Mouse (Mus musculus): Measurements from ENCODE around the gene Stx5a. TPM values are rescaled to one million over a fixed set of nuclear protein-coding genes. Genes with fewer than 3 reads are reported as not detected.

The Stx5a gene
- polyA plus RNA-seq, 1 experiment from 2014 or later = 136 TPM

DNA sequence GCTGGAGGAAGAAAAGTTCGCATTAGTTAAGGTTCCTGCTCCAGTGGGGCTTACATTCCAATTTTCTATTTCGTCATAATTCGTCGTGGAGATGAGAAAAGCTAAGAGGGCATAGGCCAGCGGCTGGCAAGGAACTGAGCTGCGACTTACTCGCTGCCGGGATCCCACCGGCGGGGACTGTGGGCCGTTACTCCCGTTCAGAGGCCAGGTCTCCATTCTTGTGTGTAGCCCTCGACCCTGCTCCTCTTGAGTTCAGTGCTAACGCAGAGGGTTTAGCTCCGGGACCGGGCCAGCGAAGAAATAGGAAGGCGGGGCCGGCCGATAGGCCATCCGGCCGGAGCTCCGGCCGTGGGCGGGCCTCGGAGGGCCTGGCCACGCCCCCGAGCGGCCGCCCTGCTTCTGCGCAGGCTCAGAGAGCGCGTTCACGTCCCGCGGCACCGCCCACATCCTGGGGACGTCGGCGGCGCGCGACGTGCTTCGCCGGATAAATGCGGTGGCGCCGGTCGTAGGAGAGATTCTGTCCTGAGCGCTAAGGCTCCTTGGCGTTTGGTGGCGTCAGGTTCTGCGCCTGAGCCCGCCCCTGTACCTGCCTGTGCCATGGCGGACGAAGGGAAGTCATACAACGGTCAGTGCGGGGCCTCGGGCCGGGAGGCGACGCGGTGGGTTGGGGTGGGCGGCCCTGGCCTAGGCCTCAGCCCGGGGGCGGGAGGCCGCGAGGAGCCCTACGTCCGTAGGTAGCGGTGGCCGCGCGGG lies 15.6 kb downstream of the Stx5a start, which contains the start of gene Nxf1:
TSS of gene Nxf1 (plus strand) at position 439 of the 753 bp plus-strand sequence.
- peak within 1 kb of the TSS; percentile 88 for H3K4me3 ChIP-seq (replicated peaks; ENCODE audit: low read length)
- H3K4me1 ChIP-seq (replicated peaks; ENCODE audit: control insufficient read depth, insufficient read depth, low read length) = peaks cover 24% of the 10 kb centered on the region
- under 1% methylated on average over 72 of the region's 75 CpGs for WGBS
- H3K27ac ChIP-seq (ENCODE audit: low read length) = peak within 1 kb of the TSS; percentile 86
- H3K9me3 ChIP-seq (ENCODE audit: control insufficient read depth, low read length) = no peaks in the 10 kb centered on the region
- no peaks in the 10 kb centered on the region for H3K27me3 ChIP-seq (replicated peaks; ENCODE audit: control insufficient read depth, insufficient read depth, low read length)
- H3K9ac ChIP-seq (replicated peaks; ENCODE audit: low read depth, low read length) = peak within 1 kb of the TSS; percentile 82
- peaks cover 13% of the 10 kb centered on the region; the same call in 1 of the 2 replicates for H3K36me3 ChIP-seq (ENCODE audit: control insufficient read depth, insufficient read depth)
- H3K4me2 ChIP-seq (ENCODE audit: low read length) = peak within 1 kb of the TSS; percentile 87
- ATAC-seq = peak; percentile 96

DNA sequence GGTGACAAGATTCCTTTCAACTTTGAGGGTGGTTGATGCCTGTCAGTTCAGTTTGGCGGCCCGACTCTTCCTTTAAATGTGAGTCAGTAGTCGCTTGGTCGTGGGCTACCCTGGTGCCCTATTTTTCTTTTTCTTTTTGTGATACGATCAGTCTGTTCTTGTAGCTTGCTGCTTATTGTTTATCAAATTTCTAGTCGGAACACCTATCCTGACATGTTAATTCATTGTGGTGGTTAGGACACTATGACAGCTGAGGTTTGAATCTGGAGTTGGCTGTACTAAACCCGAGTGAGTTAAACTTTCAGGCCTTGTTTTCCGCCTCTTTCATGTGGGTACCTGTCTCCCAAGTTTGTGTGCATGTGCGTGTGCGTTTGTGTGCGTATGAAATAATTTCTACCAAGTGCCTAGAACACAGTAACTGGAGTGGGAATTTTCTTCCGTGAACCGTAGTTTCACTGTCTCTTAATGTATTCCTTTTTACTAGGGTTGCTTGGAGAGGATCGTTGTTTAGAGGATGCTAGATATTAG lies 16.3 kb downstream of the Stx5a start:
- peak overlapping the region; percentile 88 for H3K4me3 ChIP-seq (replicated peaks; ENCODE audit: low read length)
- ATAC-seq = no peak; the same call in 1 of the 2 replicates
- H3K27me3 ChIP-seq (replicated peaks; ENCODE audit: control insufficient read depth, insufficient read depth, low read length) = no peaks in the 10 kb centered on the region
- peaks cover 24% of the 10 kb centered on the region for H3K4me1 ChIP-seq (replicated peaks; ENCODE audit: control insufficient read depth, insufficient read depth, low read length)
- 2% methylated on average over 14 of the region's 14 CpGs for WGBS
- H3K36me3 ChIP-seq (ENCODE audit: control insufficient read depth, insufficient read depth) = peaks cover 15% of the 10 kb centered on the region
- peak overlapping the region; percentile 87 for H3K4me2 ChIP-seq (ENCODE audit: low read length)
- H3K27ac ChIP-seq (ENCODE audit: low read length) = peak overlapping the region; percentile 86
- H3K9ac ChIP-seq (replicated peaks; ENCODE audit: low read depth, low read length) = peak overlapping the region; percentile 82
- H3K9me3 ChIP-seq (ENCODE audit: control insufficient read depth, low read length) = no peaks in the 10 kb centered on the region

- no peak overlapping the region for H3K9ac ChIP-seq (replicated peaks; ENCODE audit: low read depth, low read length)
- no peak for ATAC-seq
- no peak overlapping the region for H3K4me2 ChIP-seq (ENCODE audit: low read length)
- H3K36me3 ChIP-seq (ENCODE audit: control insufficient read depth, insufficient read depth) = peaks cover 21% of the 10 kb centered on the region
- no peaks in the 10 kb centered on the region for H3K9me3 ChIP-seq (ENCODE audit: control insufficient read depth, low read length)
- 95% methylated on average over 2 of the region's 2 CpGs for WGBS
- H3K4me1 ChIP-seq (replicated peaks; ENCODE audit: control insufficient read depth, insufficient read depth, low read length) = peaks cover 24% of the 10 kb centered on the region
- no peaks in the 10 kb centered on the region for H3K27me3 ChIP-seq (replicated peaks; ENCODE audit: control insufficient read depth, insufficient read depth, low read length)
- no peak overlapping the region for H3K27ac ChIP-seq (ENCODE audit: low read length)
- no peak overlapping the region for H3K4me3 ChIP-seq (replicated peaks; ENCODE audit: low read length)
These were observed 17.7 kb downstream of the Stx5a start for GRCm38 (mm10) chr19:8758899-8759298.

- Histone ChIP-seq H3K27ac (ENCODE audit: low read length) (no peak overlapping the region), H3K4me2 (ENCODE audit: low read length) (no peak overlapping the region), H3K9me3 (ENCODE audit: control insufficient read depth, low read length) (no peaks in the 10 kb centered on the region), H3K9ac (replicated peaks; ENCODE audit: low read depth, low read length) (no peak overlapping the region), H3K36me3 (ENCODE audit: control insufficient read depth, insufficient read depth) (peaks cover 34% of the 10 kb centered on the region), H3K4me3 (replicated peaks; ENCODE audit: low read length) (no peak overlapping the region), H3K4me1 (replicated peaks; ENCODE audit: control insufficient read depth, insufficient read depth, low read length) (peaks cover 19% of the 10 kb centered on the region), H3K27me3 (replicated peaks; ENCODE audit: control insufficient read depth, insufficient read depth, low read length) (no peaks in the 10 kb centered on the region)
- ATAC-seq = no peak
- WGBS = 89% methylated on average over 2 of the region's 2 CpGs
These were observed 19.5 kb downstream of the Stx5a start for GRCm38 (mm10) chr19:8760757-8761156.

DNA sequence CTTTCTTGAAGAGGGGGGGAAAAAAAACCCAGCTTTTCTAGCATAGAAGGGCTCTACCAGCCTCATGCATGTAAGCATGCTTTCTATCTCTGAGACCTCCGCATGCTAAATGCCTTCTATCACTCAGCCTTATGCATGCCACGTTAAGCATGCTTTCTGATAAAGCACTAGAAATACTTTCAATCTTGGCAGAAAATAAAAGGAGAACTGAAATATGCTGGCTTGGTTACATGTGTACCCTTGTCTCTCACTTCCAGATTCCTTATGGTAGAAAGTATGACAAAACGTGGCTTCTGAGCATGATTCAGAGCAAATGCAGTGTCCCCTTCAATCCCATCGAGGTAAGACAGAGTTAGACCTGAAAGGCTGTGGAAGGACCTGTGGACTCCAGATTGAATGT lies 22.1 kb downstream of the Stx5a start:
- Histone ChIP-seq H3K4me1 (replicated peaks; ENCODE audit: control insufficient read depth, insufficient read depth, low read length) (peaks cover 8% of the 10 kb centered on the region), H3K27me3 (replicated peaks; ENCODE audit: control insufficient read depth, insufficient read depth, low read length) (no peaks in the 10 kb centered on the region), H3K36me3 (ENCODE audit: control insufficient read depth, insufficient read depth) (peaks cover 57% of the 10 kb centered on the region), H3K9me3 (ENCODE audit: control insufficient read depth, low read length) (no peaks in the 10 kb centered on the region), H3K4me2 (ENCODE audit: low read length) (no peak overlapping the region), H3K4me3 (replicated peaks; ENCODE audit: low read length) (no peak overlapping the region), H3K27ac (ENCODE audit: low read length) (no peak overlapping the region), H3K9ac (replicated peaks; ENCODE audit: low read depth, low read length) (no peak overlapping the region)
- no peak for ATAC-seq
- 94% methylated on average over 4 of the region's 4 CpGs for WGBS

DNA sequence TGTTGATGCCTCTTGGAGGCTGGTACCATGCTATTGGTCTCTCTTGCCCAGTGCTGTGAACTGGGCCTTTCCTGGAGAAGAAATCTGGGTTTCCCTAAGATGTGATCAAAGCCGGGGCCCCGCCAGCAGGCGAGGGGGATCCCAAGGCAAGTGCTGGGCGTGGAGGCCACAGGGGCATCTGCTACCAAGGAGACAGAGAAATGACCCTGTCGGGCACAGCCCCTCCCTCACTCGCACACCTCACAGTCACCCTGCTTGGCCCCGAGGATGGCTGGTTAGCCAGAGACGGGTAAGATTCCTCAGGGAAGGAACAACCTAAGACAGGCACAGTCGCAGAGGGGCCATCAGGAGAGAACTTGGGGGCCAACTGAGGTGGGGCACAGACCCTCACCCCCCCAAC lies 24.3 kb downstream of the Stx5a start:
- peaks cover 2% of the 10 kb centered on the region for H3K4me1 ChIP-seq (replicated peaks; ENCODE audit: control insufficient read depth, insufficient read depth, low read length)
- no peak overlapping the region for H3K4me2 ChIP-seq (ENCODE audit: low read length)
- peaks cover 71% of the 10 kb centered on the region for H3K36me3 ChIP-seq (ENCODE audit: control insufficient read depth, insufficient read depth)
- no peaks in the 10 kb centered on the region for H3K27me3 ChIP-seq (replicated peaks; ENCODE audit: control insufficient read depth, insufficient read depth, low read length)
- no peak for ATAC-seq
- H3K4me3 ChIP-seq (replicated peaks; ENCODE audit: low read length) = no peak overlapping the region
- no peak overlapping the region for H3K27ac ChIP-seq (ENCODE audit: low read length)
- 98% methylated on average over 9 of the region's 9 CpGs for WGBS
- no peaks in the 10 kb centered on the region for H3K9me3 ChIP-seq (ENCODE audit: control insufficient read depth, low read length)
- H3K9ac ChIP-seq (replicated peaks; ENCODE audit: low read depth, low read length) = no peak overlapping the region

GRCm38 (mm10) chr19:8770567-8771270 lies 29.5 kb downstream of the Stx5a start, which contains the start of gene Tmem223:
Gene Tmem223, plus strand, starts transcription at chr19:8770996.
- H3K4me3 ChIP-seq (replicated peaks; ENCODE audit: low read length) = peak within 1 kb of the TSS; percentile 78
- WGBS = 17% methylated on average over 29 of the region's 29 CpGs
- ATAC-seq = peak; percentile 41
- peak within 1 kb of the TSS; percentile 90 for H3K27ac ChIP-seq (ENCODE audit: low read length)
- peaks cover 33% of the 10 kb centered on the region for H3K4me1 ChIP-seq (replicated peaks; ENCODE audit: control insufficient read depth, insufficient read depth, low read length)
- no peaks in the 10 kb centered on the region for H3K27me3 ChIP-seq (replicated peaks; ENCODE audit: control insufficient read depth, insufficient read depth, low read length)
- H3K9me3 ChIP-seq (ENCODE audit: control insufficient read depth, low read length) = no peaks in the 10 kb centered on the region
- peak within 1 kb of the TSS; percentile 88 for H3K9ac ChIP-seq (replicated peaks; ENCODE audit: low read depth, low read length)
- H3K36me3 ChIP-seq (ENCODE audit: control insufficient read depth, insufficient read depth) = peaks cover 44% of the 10 kb centered on the region
- peak within 1 kb of the TSS; percentile 55 for H3K4me2 ChIP-seq (ENCODE audit: low read length)

DNA sequence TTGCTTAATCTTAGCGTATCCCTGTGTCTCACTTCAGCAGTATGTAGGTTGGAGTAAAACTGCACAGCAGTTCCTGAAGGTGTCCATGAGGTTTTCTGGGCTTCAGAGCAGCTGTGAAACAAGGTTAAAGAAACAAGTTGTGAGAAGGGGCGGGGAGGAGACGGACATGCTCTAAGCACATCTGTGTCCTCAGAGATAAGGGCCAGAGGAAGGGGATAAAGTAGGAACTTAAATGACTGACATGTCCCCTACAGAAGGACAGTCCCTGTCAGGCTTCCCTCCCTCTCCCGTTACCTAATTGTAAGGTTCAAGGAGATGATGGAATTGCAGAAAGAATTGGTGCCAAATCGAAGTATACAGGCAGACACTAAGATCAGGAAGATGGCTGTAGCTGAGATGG lies 31.8 kb downstream of the Stx5a start:
- H3K36me3 ChIP-seq (ENCODE audit: control insufficient read depth, insufficient read depth) = peaks cover 23% of the 10 kb centered on the region
- H3K9me3 ChIP-seq (ENCODE audit: control insufficient read depth, low read length) = no peaks in the 10 kb centered on the region
- WGBS = 89% methylated on average over 5 of the region's 5 CpGs
- no peak for ATAC-seq
- peaks cover 34% of the 10 kb centered on the region for H3K4me1 ChIP-seq (replicated peaks; ENCODE audit: control insufficient read depth, insufficient read depth, low read length)
- H3K27me3 ChIP-seq (replicated peaks; ENCODE audit: control insufficient read depth, insufficient read depth, low read length) = no peaks in the 10 kb centered on the region
- H3K4me3 ChIP-seq (replicated peaks; ENCODE audit: low read length) = no peak overlapping the region
- no peak overlapping the region for H3K9ac ChIP-seq (replicated peaks; ENCODE audit: low read depth, low read length)
- H3K27ac ChIP-seq (ENCODE audit: low read length) = no peak overlapping the region
- no peak overlapping the region for H3K4me2 ChIP-seq (ENCODE audit: low read length)

DNA sequence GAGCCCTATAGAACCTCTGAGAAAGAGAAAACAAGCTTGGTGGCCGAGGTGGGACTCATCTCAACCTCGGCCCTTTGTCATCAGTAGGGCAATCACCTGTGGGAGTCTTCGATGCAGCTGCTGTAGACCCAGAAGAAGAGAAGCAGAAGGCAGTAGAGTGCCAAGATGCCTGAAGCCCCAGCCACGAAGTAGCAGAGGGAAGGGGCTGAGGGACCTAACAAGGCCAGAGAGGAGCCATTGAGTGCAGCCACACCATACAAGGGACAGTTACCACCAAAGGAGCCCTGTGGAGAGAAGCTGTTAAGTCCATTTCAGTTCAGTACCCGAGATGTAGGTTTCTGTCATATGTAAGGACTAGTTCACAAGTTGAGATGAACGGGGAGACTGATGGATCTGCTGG lies 32.2 kb downstream of the Stx5a start:
- peaks cover 34% of the 10 kb centered on the region for H3K4me1 ChIP-seq (replicated peaks; ENCODE audit: control insufficient read depth, insufficient read depth, low read length)
- ATAC-seq = no peak
- peaks cover 19% of the 10 kb centered on the region for H3K36me3 ChIP-seq (ENCODE audit: control insufficient read depth, insufficient read depth)
- H3K27ac ChIP-seq (ENCODE audit: low read length) = no peak overlapping the region
- no peaks in the 10 kb centered on the region for H3K27me3 ChIP-seq (replicated peaks; ENCODE audit: control insufficient read depth, insufficient read depth, low read length)
- 58% methylated on average over 6 of the region's 6 CpGs for WGBS
- H3K9me3 ChIP-seq (ENCODE audit: control insufficient read depth, low read length) = no peaks in the 10 kb centered on the region
- H3K4me2 ChIP-seq (ENCODE audit: low read length) = peak overlapping the region; percentile 99
- no peak overlapping the region for H3K9ac ChIP-seq (replicated peaks; ENCODE audit: low read depth, low read length)
- H3K4me3 ChIP-seq (replicated peaks; ENCODE audit: low read length) = peak overlapping the region; percentile 82
